Mouse (Mus musculus) embryonic fibroblast, embryonic 13.5 days (primary cell): ENCODE results near the gene Hivep2.

Experiments
- CTCF ChIP-seq: IDR thresholded peaks from 2 replicates; pipeline ENCODE4 v1.5.1; 2011; ENCODE audit warnings: mild to moderate bottlenecking, control low read depth, low read length, moderate library complexity, borderline replicate concordance; ENCODE audit not compliant: insufficient read depth
- POLR2A ChIP-seq: IDR thresholded peaks from 2 replicates; pipeline ENCODE4 v1.6.1; 2011; ENCODE audit warnings: low read depth, mild to moderate bottlenecking, control low read depth, low read length, moderate library complexity

DNA sequence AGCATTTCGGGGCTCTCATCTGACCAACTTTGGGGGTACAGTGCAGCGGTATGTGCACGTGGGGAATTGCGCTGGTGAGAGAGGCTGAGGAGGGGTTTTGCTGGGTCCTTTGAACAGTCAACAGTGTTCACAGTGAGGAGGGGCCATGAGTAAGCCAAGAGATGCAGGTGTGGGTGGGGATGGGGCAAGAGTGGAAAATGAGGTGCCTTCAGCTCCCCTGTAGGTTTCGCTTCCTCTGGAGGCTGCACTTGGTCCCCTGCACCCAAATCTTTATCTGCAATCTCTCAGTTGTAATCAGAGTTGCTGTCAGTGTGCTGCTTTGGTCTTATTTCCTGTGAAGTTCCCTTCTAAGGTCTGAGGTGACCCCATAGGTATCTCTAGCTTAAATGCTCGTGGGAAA is 27.5 kb downstream of the Hivep2 start:
- TF ChIP-seq CTCF = no peak
- TF ChIP-seq POLR2A = no peak
